Mouse (Mus musculus): ENCODE results near the gene Sestd1.

Sestd1 gene

GRCm38 (mm10) chr2:77280512-77281409, at the start of gene Sestd1:
Gene Sestd1, minus strand, starts transcription at chr2:77280592.
- DNase-seq (ENCODE audit: low spot score in 2 of 2), result no peak

GRCm38 (mm10) chr2:77327246-77327645, 46.9 kb upstream of the Sestd1 start:
- no peak for DNase-seq (ENCODE audit: low spot score in 2 of 2)

GRCm38 (mm10) chr2:77323739-77324138, 43.3 kb upstream of the Sestd1 start:
- no peak for DNase-seq (ENCODE audit: low spot score in 2 of 2)

GRCm38 (mm10) chr2:77323156-77323555, 42.8 kb upstream of the Sestd1 start:
- no peak for DNase-seq (ENCODE audit: low spot score in 2 of 2)

GRCm38 (mm10) chr2:77319196-77319595, 38.8 kb upstream of the Sestd1 start:
- no peak for DNase-seq (ENCODE audit: low spot score in 2 of 2)

GRCm38 (mm10) chr2:77316961-77317360, 36.6 kb upstream of the Sestd1 start:
- no peak for DNase-seq (ENCODE audit: low spot score in 2 of 2)

GRCm38 (mm10) chr2:77313846-77314245, 33.5 kb upstream of the Sestd1 start:
- no peak for DNase-seq (ENCODE audit: low spot score in 2 of 2)

- DNase-seq (ENCODE audit: low spot score in 2 of 2), result no peak
Measured at GRCm38 (mm10) chr2:77312616-77313015, 32.2 kb upstream of the Sestd1 start.

GRCm38 (mm10) chr2:77309313-77309712, 28.9 kb upstream of the Sestd1 start:
- DNase-seq (ENCODE audit: low spot score in 2 of 2), result peak in 1 of 2 experiments; percentile 13

GRCm38 (mm10) chr2:77304494-77304893, 24.1 kb upstream of the Sestd1 start:
- DNase-seq (ENCODE audit: low spot score in 2 of 2), result no peak

GRCm38 (mm10) chr2:77303716-77304115, 23.3 kb upstream of the Sestd1 start:
- no peak for DNase-seq (ENCODE audit: low spot score in 2 of 2)

- no peak for DNase-seq (ENCODE audit: low spot score in 2 of 2)
Measured at GRCm38 (mm10) chr2:77302655-77303348, 22.4 kb upstream of the Sestd1 start.

GRCm38 (mm10) chr2:77301687-77302389, 21.4 kb upstream of the Sestd1 start:
- no peak for DNase-seq (ENCODE audit: low spot score in 2 of 2)

- DNase-seq (ENCODE audit: low spot score in 2 of 2), result no peak
Measured at GRCm38 (mm10) chr2:77289701-77290100, 9.3 kb upstream of the Sestd1 start.

- no peak for DNase-seq (ENCODE audit: low spot score in 2 of 2)
Measured at GRCm38 (mm10) chr2:77286755-77287154, 6.4 kb upstream of the Sestd1 start.

GRCm38 (mm10) chr2:77284281-77284899, 4.0 kb upstream of the Sestd1 start:
- no peak for DNase-seq (ENCODE audit: low spot score in 2 of 2)

GRCm38 (mm10) chr2:77279861-77280511, 406 bp downstream of the Sestd1 start:
- DNase-seq (ENCODE audit: low spot score in 2 of 2), result peak in 1 of 2 experiments; percentile 15

GRCm38 (mm10) chr2:77277272-77277671, 3.1 kb downstream of the Sestd1 start:
- no peak for DNase-seq (ENCODE audit: low spot score in 2 of 2)

GRCm38 (mm10) chr2:77275851-77276250, 4.5 kb downstream of the Sestd1 start:
- DNase-seq (ENCODE audit: low spot score in 2 of 2), result no peak

GRCm38 (mm10) chr2:77274976-77275641, 5.3 kb downstream of the Sestd1 start:
- no peak for DNase-seq (ENCODE audit: low spot score in 2 of 2)

- DNase-seq (ENCODE audit: low spot score in 2 of 2), result no peak
Measured at GRCm38 (mm10) chr2:77272953-77273352, 7.4 kb downstream of the Sestd1 start.

All from thymus, postnatal 10 days (tissue).